Mouse (Mus musculus) left cerebral cortex, adult 2 months (tissue): ENCODE measurements around the gene Dnajb8. TPM values are rescaled to one million over a fixed set of nuclear protein-coding genes. Genes with fewer than 3 reads are reported as not detected.
A peak's percentile ranks its signal among the peaks of the same experiment; 100 is the strongest.

Source experiments
- DNase-seq, 2 experiments: peaks; one replicate each; pipeline ENCODE4 v3.0.0; 2021 to 2022; ENCODE audit warnings: low spot score in 2 of 2, mixed read lengths in 1 of 2; ENCODE audit errors: extremely low spot score in 1 of 2
- H3K27ac ChIP-seq: fragments of 200-600 bp; 2 replicates; pipeline ENCODE4 v1.8.1; 2022
- H3K4me3 ChIP-seq: fragments of 200-600 bp; 2 replicates; pipeline ENCODE4 v1.8.1; 2022
- CTCF ChIP-seq: fragments of 200-600 bp; IDR thresholded peaks from 2 replicates; pipeline ENCODE4 v1.8.1; 2022; ENCODE audit warnings: antibody characterized with exemption, mild to moderate bottlenecking, moderate library complexity
- intact Hi-C: fragments of 180-260 bp; cut with DNase I; formaldehyde crosslinking; loops from one replicate; pipeline ENCODE4 v1.15.1; 2025
- total RNA-seq, 2 experiments: library from RNA; stranded (reverse); gene quantifications; 2 replicates each; pipeline ENCODE4 v1.2.3; 2021

Gene Dnajb8
- total RNA-seq, 2 experiments from 2014 or later = not detected

DNA sequence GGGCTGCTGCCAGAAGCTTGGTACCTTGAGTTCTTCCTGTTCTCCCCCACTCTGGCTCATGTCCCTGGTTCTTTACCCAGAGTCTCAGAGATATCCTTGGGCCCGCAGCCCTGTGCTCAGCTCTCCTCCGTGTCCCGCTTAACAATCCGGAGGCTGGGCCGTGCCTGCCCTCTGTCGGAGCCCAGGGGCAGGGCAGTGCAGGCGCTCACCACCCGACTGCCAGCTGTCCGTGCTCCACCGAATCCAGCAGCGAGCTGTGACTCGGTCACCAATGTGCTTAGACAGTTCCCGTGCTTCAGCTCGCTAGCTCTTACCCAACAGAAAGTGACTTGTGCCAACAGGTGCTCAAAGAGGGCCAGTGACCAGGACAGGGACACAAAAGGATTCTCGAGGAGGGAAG is 20.5 kb downstream of the Dnajb8 start:
- intact Hi-C loops = loop anchor here (5.0 kb wide), 1 partner anchor 120 kb away; no protein-coding TSS in a partner anchor
- Histone ChIP-seq H3K4me3 (no peak overlapping the region), H3K27ac (no peak overlapping the region)
- TF ChIP-seq CTCF = peak; percentile 66
- peak; percentile 20 to 31 for DNase-seq

DNA sequence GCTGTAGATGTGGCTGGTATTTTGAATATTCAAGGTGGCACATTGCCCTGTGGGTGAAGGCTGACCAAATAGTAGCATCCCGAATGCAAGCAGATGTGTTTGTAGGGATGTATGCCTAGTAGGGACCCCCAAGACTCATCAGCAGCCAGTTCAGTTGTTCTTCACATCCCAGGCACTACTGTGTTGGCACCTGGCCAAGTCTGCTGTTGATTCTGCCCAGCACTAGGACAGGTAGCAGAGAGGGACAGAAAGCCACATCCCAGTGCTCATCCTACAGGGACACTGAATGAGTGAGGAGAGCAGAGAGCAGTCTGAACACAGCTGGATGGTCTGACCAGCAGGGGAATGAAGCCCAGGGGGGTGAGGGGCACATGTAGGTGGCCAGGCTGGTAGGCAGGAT is 27.2 kb downstream of the Dnajb8 start:
- DNase-seq = no peak
- TF ChIP-seq CTCF = no peak
- H3K27ac ChIP-seq = no peak overlapping the region
- no peak overlapping the region for H3K4me3 ChIP-seq
- intact Hi-C loops = no loop called here

DNA sequence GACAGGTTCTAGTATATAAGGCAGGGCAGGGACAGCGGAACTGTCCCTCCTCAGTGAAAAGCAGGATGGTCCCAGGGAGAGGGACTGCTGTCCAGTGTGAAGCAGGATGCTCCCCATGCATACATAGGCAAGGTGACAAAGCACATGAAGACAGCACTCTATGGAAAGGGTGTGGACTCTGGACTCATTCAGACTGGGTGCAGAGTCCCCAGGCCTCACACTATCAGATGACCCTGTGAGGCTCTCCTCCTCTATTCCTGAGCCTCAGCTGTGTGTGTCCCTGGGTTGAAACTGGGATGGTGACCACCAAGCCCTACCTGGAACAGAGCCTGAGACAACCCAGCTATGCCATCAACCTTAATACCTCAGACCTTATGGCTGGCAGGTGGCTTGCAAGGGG is 29.3 kb downstream of the Dnajb8 start:
- no peak for DNase-seq
- intact Hi-C loops = no loop called here
- TF ChIP-seq CTCF = no peak
- no peak overlapping the region for H3K27ac ChIP-seq
- no peak overlapping the region for H3K4me3 ChIP-seq

DNA sequence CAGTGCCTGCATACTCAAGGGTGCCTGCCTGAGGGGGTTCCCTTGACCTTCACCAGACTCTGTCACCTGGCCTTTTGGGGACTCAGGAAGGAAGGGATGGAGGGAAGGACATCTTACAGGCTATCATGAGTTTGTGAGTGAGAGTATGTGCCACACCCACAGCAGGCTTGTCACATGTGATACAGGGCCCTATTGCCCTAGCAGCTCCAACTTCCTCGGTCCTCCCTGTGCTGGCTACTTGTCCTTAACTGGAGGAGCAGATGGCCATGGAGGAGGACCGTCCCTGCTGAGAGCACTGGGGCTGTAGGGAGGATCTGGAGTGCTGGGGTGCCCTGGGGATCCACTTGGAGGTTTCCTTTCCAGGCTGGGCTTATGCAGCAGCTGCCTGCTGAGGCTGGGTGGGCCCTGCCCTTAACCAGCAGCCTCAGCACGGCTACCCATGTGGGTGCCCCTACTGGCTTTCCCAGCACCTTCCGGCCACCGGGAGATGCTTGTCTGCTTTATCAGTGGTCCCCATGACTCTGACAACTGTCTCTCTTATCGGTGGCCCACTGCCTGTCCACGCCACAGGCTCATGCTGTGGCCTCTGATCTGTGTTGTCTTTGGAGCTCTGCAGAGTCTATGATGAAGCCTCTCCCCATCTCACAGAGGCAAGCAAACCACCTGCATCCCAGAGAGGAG is 29.9 kb downstream of the Dnajb8 start:
- no peak for DNase-seq
- no peak overlapping the region for H3K4me3 ChIP-seq
- no peak for TF ChIP-seq CTCF
- H3K27ac ChIP-seq = no peak overlapping the region
- intact Hi-C loops = no loop called here

DNA sequence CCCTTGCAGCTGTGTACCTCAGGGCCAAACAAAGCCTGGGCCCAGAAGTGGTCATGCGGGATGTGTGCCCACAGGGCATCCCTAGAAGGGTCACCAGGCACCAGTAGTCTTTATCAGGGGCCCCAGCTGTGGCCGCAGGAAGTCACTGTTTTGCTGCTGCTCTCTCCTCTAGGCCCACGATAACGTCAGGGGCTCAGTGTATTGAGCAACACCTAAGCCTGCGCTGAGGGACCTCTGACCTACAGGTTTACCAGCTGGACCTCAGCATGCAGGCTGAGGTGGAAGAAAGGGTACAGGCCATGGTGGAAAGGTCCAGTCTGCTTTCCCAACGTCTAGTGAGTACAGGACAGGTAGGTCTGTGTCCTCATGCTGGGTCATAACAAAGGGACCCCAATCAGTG is 32.0 kb downstream of the Dnajb8 start:
- no peak overlapping the region for H3K4me3 ChIP-seq
- no peak for DNase-seq
- no peak for TF ChIP-seq CTCF
- intact Hi-C loops = no loop called here
- H3K27ac ChIP-seq = no peak overlapping the region

DNA sequence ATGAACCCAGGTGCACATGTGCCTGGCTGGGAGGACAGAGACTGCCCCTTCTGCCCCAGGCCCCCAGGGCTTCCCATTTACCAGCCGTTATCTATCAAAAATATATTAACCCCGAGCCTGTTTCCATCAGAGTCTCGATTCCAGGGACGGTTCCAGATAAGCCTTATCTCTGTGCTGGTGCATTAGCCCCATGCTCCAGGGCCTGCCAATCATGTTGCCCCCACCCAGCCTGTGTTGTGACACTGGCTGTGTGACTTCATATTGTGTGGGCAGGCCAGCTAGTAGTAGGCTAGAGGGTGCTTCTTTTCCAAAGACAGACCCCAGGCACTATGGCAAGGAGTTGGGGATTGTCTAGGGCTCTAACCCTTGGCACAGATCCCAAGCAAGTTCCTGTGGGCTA is 33.4 kb downstream of the Dnajb8 start:
- intact Hi-C loops = no loop called here
- no peak for TF ChIP-seq CTCF
- no peak overlapping the region for H3K27ac ChIP-seq
- H3K4me3 ChIP-seq = no peak overlapping the region
- no peak for DNase-seq

DNA sequence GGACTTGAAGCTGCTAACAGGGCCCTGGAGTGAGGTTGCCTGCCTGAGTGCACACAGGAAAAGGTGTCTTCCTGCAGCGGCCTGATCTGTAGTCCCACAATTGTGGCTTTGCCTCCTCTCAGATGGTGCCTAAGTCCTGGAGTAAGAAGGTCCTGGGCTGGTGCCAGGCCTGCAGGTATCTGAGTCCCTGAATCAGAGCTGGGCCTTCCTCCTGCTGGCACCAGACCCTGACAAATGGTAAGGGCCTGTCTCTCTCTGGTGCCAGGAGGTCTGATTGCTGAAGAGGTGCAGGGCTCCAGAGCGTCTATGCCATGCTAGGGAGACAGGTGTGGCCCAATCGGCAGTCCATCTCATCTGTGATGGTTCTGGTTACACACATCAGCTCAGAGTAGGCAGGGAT is 37.6 kb downstream of the Dnajb8 start:
- DNase-seq = no peak
- no peak for TF ChIP-seq CTCF
- no peak overlapping the region for H3K27ac ChIP-seq
- intact Hi-C loops = no loop called here
- no peak overlapping the region for H3K4me3 ChIP-seq

DNA sequence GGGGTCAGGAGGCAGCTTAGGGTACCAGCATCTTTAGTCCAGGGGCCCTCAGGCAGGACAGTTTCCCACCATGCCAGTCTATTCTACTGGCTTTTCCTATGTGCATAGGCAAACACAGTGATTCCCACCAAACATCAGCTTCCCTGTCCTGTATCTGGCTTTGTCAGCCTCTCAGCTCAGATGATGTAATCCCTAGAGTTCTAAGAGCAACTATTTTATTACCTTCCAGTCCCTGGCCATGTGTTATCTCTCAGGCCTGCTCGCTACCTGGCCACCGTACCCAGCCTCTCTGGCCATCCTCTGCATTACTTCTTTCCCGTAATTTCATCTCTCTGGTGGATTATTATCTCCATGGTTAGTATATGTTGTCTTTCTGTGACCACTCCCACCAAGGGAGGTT is 38.6 kb downstream of the Dnajb8 start:
- intact Hi-C loops = no loop called here
- Histone ChIP-seq H3K4me3 (no peak overlapping the region), H3K27ac (no peak overlapping the region)
- TF ChIP-seq CTCF = no peak
- DNase-seq = no peak

DNA sequence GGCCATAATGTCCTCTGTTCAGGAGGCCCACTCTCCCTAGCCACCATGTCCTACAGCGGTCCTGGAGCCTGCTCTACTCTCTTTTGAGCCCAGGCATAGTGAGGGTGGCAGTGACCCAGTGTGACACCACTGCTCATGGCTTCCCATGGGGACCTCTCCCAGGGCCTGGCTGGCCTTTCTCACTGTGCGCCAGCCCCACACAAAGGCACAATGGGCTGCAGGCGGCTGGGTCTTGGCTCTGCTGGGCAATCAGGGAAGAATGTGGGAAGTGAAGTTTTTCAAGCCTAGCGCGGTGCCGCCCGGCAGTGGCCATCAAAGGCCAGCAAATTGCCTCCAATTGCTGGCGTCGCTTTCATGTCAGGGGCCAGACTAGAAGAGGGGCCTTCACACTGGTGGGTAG is 40.1 kb downstream of the Dnajb8 start:
- H3K4me3 ChIP-seq = no peak overlapping the region

DNA sequence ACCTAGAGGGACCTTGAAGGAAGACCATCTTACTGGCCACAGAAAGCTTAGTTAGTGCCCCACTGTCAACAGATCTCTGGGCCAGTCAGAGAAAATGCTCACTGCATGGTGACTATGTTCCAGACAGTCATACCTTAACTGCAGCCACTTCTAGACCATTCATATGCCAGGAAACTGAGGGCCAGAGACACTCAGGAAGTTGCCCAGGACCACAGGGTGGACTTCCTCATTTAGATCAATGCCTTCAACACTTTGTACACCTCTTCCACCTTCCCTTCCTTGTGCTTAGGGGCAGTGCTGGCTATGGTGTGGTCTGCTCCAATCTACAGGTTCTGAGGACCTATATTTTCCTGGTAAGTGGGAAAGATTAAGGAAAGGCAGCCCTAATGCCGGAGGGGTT is 43.3 kb downstream of the Dnajb8 start:
- DNase-seq = no peak
- intact Hi-C loops = no loop called here
- no peak for TF ChIP-seq CTCF
- no peak overlapping the region for H3K27ac ChIP-seq
- no peak overlapping the region for H3K4me3 ChIP-seq

More for the DNA sequence above, 40.1 kb downstream of the Dnajb8 start:
- intact Hi-C loops = no loop called here
- peak in 1 of 2 experiments; percentile 29 for DNase-seq
- H3K27ac ChIP-seq = no peak overlapping the region
- no peak for TF ChIP-seq CTCF

DNA sequence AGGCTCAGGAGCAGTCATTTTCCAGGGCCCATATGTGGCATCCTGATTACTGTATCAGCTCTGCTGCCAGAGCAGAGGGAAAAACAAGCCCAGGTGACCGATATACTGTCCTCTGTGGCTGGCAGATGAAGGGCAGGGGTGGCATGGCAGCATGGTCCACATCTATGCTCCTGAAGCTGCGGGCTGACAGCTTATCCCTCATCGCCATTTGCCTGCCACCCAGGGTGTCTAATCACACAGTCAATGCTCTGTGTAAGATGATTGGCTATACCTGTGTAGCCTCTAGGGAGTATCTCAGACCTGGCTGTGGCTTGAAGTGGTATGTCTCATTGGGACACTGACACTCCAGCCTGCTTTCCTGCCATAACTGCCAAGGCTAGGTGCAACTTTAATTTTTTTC is 44.0 kb downstream of the Dnajb8 start:
- DNase-seq = no peak
- intact Hi-C loops = no loop called here
- no peak for TF ChIP-seq CTCF
- H3K4me3 ChIP-seq = no peak overlapping the region
- H3K27ac ChIP-seq = no peak overlapping the region

DNA sequence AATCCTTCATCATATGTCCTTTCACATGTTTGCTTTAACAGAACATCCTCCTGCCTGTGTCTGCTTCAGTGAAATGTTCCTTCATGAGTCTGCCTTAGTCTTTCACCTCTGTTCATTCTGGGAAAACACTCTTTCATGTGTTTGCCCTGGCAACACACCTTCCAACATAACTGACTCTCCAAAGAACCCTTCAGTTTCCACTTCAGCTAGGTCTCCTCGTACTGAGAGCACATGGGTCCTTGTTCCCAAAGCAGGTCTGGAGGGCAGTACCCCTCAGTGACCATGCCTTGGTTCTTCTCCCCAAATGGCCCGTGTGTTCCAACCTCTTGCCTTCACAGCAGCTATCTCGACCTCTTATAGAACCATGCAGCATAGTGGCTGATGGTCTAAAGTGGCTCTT is 45.0 kb downstream of the Dnajb8 start:
- Histone ChIP-seq H3K27ac (no peak overlapping the region), H3K4me3 (no peak overlapping the region)
- TF ChIP-seq CTCF = no peak
- no peak for DNase-seq
- intact Hi-C loops = no loop called here

DNA sequence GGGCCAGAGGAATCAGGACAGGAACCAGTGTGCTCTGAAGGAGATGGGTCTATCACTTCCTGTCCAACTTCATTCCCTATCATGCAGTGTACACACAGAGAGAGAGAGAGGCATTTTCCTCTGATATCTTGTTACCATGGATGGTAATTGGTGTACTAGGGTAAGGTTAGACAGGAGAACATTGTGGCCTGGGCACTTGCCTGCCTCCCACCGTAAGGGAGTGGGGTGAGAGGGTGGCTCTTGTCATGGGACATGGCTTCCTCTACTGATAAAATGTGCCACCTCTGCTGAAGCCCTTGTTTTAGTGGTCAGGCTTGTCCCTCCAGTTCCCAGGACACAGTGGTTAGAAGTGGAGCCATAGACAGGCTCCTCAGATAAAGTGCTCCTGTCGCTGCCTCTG is 45.9 kb downstream of the Dnajb8 start:
- Histone ChIP-seq H3K27ac (no peak overlapping the region), H3K4me3 (no peak overlapping the region)
- intact Hi-C loops = no loop called here
- no peak for TF ChIP-seq CTCF
- DNase-seq = no peak

DNA sequence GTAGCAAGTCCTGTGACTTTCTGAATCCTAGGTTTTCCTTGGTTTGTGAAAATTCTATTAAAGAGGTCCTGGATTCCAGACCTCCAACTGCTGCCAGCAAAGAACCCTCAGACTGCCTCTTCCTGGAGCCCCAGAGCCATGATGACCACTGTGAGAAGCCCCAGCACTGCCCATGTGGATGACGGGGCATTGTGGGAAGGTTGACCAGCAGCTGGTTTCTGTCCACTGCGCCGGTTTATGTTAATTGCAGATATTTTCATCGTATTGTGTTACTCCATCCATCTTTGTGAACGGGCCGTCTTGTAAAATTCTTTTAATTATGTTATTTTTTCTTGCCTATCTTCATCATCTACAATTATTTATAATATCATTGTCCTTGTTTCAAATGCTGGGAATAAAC is 52.6 kb downstream of the Dnajb8 start:
- no peak for TF ChIP-seq CTCF
- H3K27ac ChIP-seq = no peak overlapping the region
- H3K4me3 ChIP-seq = no peak overlapping the region
- no peak for DNase-seq
- intact Hi-C loops = no loop called here
